Mouse (Mus musculus): ENCODE data around the gene Asap3. TPM values are rescaled to one million over a fixed set of nuclear protein-coding genes. Genes with fewer than 3 reads are reported as not detected.
A peak's percentile ranks its signal among the peaks of the same experiment; 100 is the strongest.

The Asap3 gene
- total RNA-seq, 2 experiments from 2014 or later = 1.5 to 2.5 TPM

GRCm38 (mm10) chr4:136186739-136187472 is 19.3 kb upstream of the Asap3 start:
- no peak overlapping the region for H3K4me3 ChIP-seq
- DNase-seq = no peak
- intact Hi-C loops (cut with DNase I) = no loop called here
- no peak for TF ChIP-seq CTCF (IDR thresholded peaks at IDR 0.05)
- no peak overlapping the region for H3K27ac ChIP-seq

- Histone ChIP-seq H3K27ac (no peak overlapping the region), H3K4me3 (no peak overlapping the region)
- intact Hi-C loops (cut with DNase I) = no loop called here
- DNase-seq = no peak
- peak; percentile 34; the same call in 1 of the 2 replicates for TF ChIP-seq CTCF (IDR thresholded peaks at IDR 0.05)
These were observed 17.0 kb upstream of the Asap3 start for GRCm38 (mm10) chr4:136188973-136189737.

DNA sequence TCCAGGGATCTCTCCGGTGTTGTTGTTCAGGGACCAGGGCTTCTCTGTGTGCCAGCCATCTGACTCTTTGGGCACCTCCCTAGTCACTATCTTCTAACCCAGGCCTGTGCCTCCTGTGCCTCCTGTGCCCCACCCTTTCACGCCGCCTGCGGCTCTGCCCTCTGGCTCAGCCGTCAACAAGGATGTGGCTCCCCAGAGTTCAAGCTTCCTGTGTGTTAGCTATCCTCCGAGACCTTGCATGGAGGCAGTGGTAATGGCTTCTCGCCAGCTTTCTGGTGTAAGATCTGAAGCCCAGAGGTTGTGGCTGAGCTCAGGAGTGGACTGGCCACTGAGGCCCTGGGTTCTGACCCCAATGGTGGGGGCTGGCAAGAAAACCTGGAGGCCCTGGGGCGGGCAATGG is 16.3 kb upstream of the Asap3 start:
- Histone ChIP-seq H3K27ac (no peak overlapping the region), H3K4me3 (no peak overlapping the region)
- TF ChIP-seq CTCF (IDR thresholded peaks at IDR 0.05) = no peak
- no peak for DNase-seq
- intact Hi-C loops (cut with DNase I) = no loop called here

GRCm38 (mm10) chr4:136193571-136193970 is 12.6 kb upstream of the Asap3 start:
- DNase-seq = no peak
- intact Hi-C loops (cut with DNase I) = no loop called here
- no peak overlapping the region for H3K4me3 ChIP-seq
- no peak overlapping the region for H3K27ac ChIP-seq
- TF ChIP-seq CTCF (IDR thresholded peaks at IDR 0.05) = no peak

DNA sequence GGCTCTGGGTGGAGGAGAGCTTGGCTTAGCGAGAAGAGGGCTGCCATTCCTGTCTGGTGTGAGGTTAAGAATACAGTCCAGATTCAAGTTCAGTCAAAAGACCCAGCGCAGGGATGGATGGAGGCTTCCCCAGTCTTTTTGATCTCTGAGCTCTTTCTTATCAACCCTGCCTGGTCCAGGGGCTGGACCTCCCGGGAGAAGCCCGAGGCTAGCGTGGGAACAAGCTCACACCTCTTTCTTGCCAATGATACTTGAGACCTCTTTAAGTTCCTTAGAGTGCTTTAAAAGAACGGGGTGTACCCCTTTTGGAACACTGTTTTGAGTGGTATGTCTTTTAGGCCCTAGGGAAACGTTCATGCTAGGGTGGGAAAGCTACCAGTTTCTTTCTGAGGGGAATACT is 11.1 kb upstream of the Asap3 start:
- no peak overlapping the region for H3K4me3 ChIP-seq
- H3K27ac ChIP-seq = no peak overlapping the region
- intact Hi-C loops (cut with DNase I) = no loop called here
- DNase-seq = no peak
- TF ChIP-seq CTCF (IDR thresholded peaks at IDR 0.05) = no peak

GRCm38 (mm10) chr4:136195629-136196028 is 10.5 kb upstream of the Asap3 start:
- Histone ChIP-seq H3K27ac (no peak overlapping the region), H3K4me3 (no peak overlapping the region)
- intact Hi-C loops (cut with DNase I) = no loop called here
- no peak for TF ChIP-seq CTCF (IDR thresholded peaks at IDR 0.05)
- DNase-seq = no peak

DNA sequence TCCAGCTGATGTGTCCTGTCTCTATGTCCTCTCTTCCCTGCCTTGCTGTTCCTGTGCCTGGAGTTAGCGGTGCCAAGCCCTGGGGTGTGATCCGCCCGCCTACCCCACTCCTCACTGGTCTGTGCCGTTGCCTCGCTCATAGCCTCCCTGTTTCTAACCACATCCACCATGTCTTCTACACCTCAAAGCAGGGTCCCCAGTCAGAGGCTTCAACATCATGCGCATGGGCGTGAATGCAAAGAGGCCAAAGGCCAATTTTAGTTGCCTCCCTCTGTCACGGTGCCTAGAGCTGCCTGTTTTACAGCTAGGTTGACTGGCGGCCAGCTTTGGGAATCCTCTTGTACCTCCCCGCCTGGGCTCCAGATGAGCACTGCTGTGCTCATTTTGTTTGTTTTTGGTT is 10.0 kb upstream of the Asap3 start:
- Histone ChIP-seq H3K27ac (no peak overlapping the region), H3K4me3 (no peak overlapping the region)
- TF ChIP-seq CTCF (IDR thresholded peaks at IDR 0.05) = no peak
- intact Hi-C loops (cut with DNase I) = no loop called here
- no peak for DNase-seq

DNA sequence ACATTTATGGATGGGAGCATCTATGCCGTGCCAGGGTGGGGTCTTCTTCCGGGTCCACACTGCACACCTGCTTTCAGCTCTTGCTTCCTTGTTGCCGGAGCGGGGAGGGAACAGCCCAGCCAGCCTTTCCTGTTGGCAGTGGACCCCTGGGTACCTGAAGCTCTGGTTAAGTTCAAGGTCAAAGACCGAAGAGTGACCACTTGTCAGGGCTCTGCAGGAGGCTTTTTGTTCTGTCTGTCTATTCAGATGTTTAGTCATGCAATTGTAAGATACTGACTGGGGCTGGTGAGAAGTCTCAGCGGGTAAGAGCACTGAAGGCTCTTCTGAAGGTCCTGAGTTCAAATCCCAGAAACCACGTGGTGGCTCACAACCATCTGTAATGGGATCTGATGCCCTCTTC is 7.3 kb upstream of the Asap3 start:
- DNase-seq = no peak
- no peak for TF ChIP-seq CTCF (IDR thresholded peaks at IDR 0.05)
- Histone ChIP-seq H3K27ac (no peak overlapping the region), H3K4me3 (no peak overlapping the region)
- intact Hi-C loops (cut with DNase I) = no loop called here

- peak; percentile 45 for DNase-seq
- peak; percentile 92 for TF ChIP-seq CTCF (IDR thresholded peaks at IDR 0.05)
- intact Hi-C loops (cut with DNase I) = loop anchor here (1.0 kb wide), 1 partner anchor 36 kb away; no protein-coding TSS in a partner anchor
- H3K27ac ChIP-seq = no peak overlapping the region
- no peak overlapping the region for H3K4me3 ChIP-seq
These were observed 6.4 kb upstream of the Asap3 start for GRCm38 (mm10) chr4:136199562-136200292.

DNA sequence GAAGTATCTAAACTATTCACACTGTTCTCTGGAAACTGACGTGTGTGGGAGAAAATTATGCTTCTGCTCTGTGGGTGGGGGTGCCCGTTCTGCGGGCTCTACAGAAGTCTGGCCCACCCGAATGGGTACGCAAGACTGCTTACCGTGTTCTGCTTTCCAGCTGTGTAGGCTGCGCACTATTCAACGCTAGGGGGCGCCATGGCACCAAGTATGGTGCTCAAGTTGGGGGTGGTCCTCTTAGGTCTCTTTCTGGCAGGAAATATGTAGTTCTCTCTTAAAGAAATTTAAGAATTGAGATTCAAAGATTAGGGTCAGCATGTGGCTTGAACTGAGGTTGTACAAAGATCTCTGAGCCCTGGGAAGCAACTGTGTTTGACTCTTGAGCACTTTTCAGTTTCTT is 3.7 kb upstream of the Asap3 start:
- no peak overlapping the region for H3K27ac ChIP-seq
- DNase-seq = peak; percentile 82
- H3K4me3 ChIP-seq = no peak overlapping the region
- TF ChIP-seq CTCF (IDR thresholded peaks at IDR 0.05) = peak; percentile 98
- intact Hi-C loops (cut with DNase I) = loop anchor here (1.0 to 2.0 kb wide), 2 partner anchors 18 to 38 kb away; no protein-coding TSS in a partner anchor

DNA sequence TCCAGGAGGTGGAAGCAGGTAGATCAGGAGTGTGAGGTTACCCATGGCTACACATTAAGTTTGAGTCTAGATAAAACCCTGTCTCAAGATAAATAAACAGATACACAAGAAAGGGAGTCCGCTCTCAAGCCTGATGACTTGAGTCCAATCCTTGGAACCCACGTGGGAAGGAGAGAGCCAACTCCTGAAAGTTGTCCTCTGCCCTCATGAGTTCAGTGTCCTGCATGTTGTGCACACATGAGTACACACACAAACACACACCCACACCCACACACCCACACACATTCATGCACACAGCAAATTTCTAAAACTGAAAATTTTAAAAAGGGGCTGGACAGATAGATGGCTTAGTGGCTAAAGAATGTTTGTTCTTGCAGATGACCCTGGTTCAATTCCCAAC is 1.4 kb upstream of the Asap3 start:
- DNase-seq = no peak
- H3K27ac ChIP-seq = no peak overlapping the region
- intact Hi-C loops (cut with DNase I) = no loop called here
- H3K4me3 ChIP-seq = no peak overlapping the region
- TF ChIP-seq CTCF (IDR thresholded peaks at IDR 0.05) = no peak

DNA sequence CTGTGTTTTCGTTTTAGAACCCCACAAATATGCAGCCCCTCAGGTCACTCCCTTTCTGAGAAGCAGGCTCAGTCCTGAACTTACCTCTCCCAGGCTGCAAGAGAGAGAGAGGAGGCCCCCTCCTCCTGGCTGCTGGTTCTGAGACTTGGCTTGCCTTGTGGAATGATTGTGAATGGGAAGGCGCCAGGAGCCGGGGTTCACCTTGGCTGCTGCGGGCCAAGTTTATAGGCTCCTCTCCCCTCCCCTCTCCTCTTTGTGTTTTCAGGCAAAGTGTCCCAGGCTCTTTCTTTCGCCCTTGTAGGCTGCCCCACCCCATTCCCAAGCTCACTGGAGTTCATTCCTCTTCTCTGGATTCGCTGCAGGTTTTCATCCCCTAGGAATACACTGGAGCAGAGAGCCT is 778 bp downstream of the Asap3 start:
- DNase-seq = peak; percentile 34
- Histone ChIP-seq H3K27ac (peak overlapping the region; percentile 89), H3K4me3 (peak overlapping the region; percentile 92)
- TF ChIP-seq CTCF (IDR thresholded peaks at IDR 0.05) = no peak
- intact Hi-C loops (cut with DNase I) = loop anchor here (1.0 kb wide), 1 partner anchor 117 kb away; no protein-coding TSS in a partner anchor

DNA sequence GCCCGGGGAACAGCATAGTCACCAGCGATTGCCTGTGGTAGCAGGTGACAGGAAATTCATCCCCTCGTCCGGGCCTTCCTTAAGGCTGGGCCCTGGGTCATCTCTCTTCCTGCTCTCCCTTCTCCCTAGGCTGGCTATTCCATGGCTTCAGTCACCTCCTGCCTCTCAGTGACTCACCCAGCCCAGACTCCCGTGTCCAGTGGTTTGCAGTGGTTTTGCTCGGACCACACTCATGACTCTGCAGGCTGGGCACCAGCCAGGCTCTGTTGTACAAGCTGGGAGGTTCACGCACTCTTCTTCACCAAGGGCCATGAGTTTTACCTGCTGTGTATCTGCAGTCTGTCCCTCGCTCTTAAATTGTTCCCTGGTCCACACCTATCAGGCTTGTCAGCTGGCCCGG is 4.8 kb downstream of the Asap3 start:
- intact Hi-C loops (cut with DNase I) = no loop called here
- Histone ChIP-seq H3K27ac (peak overlapping the region; percentile 28), H3K4me3 (peak overlapping the region; percentile 3; the same call in 1 of the 2 replicates)
- TF ChIP-seq CTCF (IDR thresholded peaks at IDR 0.05) = no peak
- peak; percentile 41 for DNase-seq

Measured in gastrocnemius, adult 2 months (tissue).